Mouse (Mus musculus) forebrain, embryonic 11.5 days (tissue): ENCODE data around the gene Rffl. TPM values are rescaled to one million over a fixed set of nuclear protein-coding genes. Genes with fewer than 3 reads are reported as not detected.

Experiments
- ATAC-seq: fragments of 200-750 bp; cut with Nextera tagmentation; replicated peaks from 2 replicates; pipeline ENCODE4 v1.8.0; 2017; ENCODE audit warnings: moderate TSS enrichment; ENCODE audit not compliant: low FRiP score
- DNase-seq: peaks from one replicate; pipeline ENCODE4 v3.0.0-alpha.2; 2017; ENCODE audit warnings: low spot score
- H3K27ac ChIP-seq: fragments of 300-500 bp; sonication (generic); 2 replicates; pipeline ENCODE4 v1.5.1; 2014; ENCODE audit warnings: low read depth, low read length
- H3K27me3 ChIP-seq: fragments of 300-500 bp; sonication (generic); 2 replicates; pipeline ENCODE4 v1.6.1; 2014; ENCODE audit warnings: mild to moderate bottlenecking, low read length, mixed read lengths; ENCODE audit not compliant: control insufficient read depth, insufficient read depth
- H3K36me3 ChIP-seq: fragments of 300-500 bp; sonication (generic); 2 replicates; pipeline ENCODE4 v1.6.1; 2014; ENCODE audit warnings: mild to moderate bottlenecking, low read length, moderate library complexity, mixed read lengths; ENCODE audit not compliant: control insufficient read depth, insufficient read depth
- H3K4me1 ChIP-seq: fragments of 300-500 bp; sonication (generic); replicated peaks from 2 replicates; pipeline ENCODE4 v1.6.1; 2014; ENCODE audit warnings: low read length, mixed read lengths; ENCODE audit not compliant: control insufficient read depth, insufficient read depth
- H3K4me2 ChIP-seq: fragments of 300-500 bp; sonication (generic); 2 replicates; pipeline ENCODE4 v1.6.1; 2014; ENCODE audit warnings: low read depth, mild to moderate bottlenecking, low read length, moderate library complexity, mixed read lengths; ENCODE audit not compliant: severe bottlenecking
- H3K4me3 ChIP-seq: fragments of 300-500 bp; sonication (generic); 2 replicates; pipeline ENCODE4 v1.5.1; 2014; ENCODE audit warnings: low read depth, low read length
- H3K9ac ChIP-seq: fragments of 300-500 bp; sonication (generic); 2 replicates; pipeline ENCODE4 v1.6.1; 2014; ENCODE audit warnings: low read length
- H3K9me3 ChIP-seq: fragments of 300-500 bp; sonication (generic); 2 replicates; pipeline ENCODE4 v1.6.1; 2016; ENCODE audit warnings: low read length, mixed read lengths; ENCODE audit not compliant: control insufficient read depth
- WGBS: fragments of 180-500 bp; shearing (Covaris S2); extraction: QIAGEN DNeasy Blood & Tissue Kit; methylation state at CpG from one replicate; pipeline ENCODE4 v1.1.7; 2014; 5-methylcytosine and 5-hydroxymethylcytosine counted together
- polyA plus RNA-seq: library from polyadenylated mRNA; unstranded; fragments of >200 nt; fragmentation: Nextera tagmentation; extraction: Ambion mirVana; gene quantifications from 2 replicates; pipeline ENCODE4 v1.2.1, GENCODE M21; 2014

The Rffl gene
- 17.0 and 18.4 TPM in 2 replicates for polyA plus RNA-seq

DNA sequence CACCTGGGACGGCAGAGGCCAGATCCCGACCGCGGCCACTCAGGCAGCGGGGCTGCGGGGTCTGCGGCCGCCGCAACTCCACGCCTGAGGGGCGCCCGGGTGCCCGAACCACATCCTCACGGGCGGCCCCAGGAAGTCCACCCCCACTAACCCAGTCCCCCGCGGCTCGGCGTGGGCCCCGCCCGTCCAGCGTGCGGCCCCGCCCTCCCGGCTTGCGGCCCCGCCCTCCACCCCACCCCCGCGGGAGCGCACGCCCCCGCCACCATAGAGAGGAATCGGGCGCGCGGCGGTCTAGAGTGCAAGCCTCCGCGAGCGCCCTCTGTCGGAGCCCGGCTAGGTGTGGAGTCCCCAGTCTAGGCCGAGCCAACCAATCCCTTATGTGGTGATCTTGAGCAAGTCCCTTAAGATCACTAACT is at the start of gene Rffl:
Gene Rffl, minus strand, starts transcription at position 180 of the 416 bp plus-strand sequence.
- WGBS: under 1% methylated on average over 43 of the region's 43 CpGs
- H3K4me3 ChIP-seq: peak within 1 kb of the TSS; percentile 76
- H3K36me3 ChIP-seq: no peaks in the 10 kb centered on the region
- H3K9me3 ChIP-seq: no peaks in the 10 kb centered on the region
- H3K27me3 ChIP-seq: no peaks in the 10 kb centered on the region
- no peak within 1 kb of the TSS for H3K27ac ChIP-seq
- ATAC-seq (peak; percentile 96), DNase-seq (peak; percentile 98)
- H3K4me2 ChIP-seq: peak within 1 kb of the TSS; percentile 78
- 0 out of 2 replicates have a peak, but pooled peaks cover 1% of the 10 kb centered on the region for H3K4me1 ChIP-seq
- peak within 1 kb of the TSS; percentile 75 for H3K9ac ChIP-seq

DNA sequence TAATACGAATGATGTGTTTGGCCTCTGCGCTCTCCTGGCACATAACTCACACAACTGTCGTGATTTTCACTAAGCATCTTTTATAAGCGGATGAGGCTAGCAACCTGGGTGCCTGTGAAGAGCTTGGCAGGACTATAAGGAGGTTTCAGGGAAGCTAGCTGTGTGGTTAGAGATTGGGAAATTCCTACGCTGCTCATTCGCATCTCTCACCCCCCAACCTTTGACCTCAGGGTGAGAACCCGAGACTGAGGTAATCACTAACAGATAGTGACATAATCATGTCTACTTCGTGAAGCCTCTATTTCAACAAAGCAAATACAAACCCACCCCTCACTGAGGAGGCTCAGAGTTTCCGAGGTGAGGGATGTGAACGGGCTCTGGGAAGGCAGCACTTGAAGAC is 49.8 kb upstream of the Rffl start:
- H3K9me3 ChIP-seq: no peaks in the 10 kb centered on the region
- no peak overlapping the region for H3K4me3 ChIP-seq
- H3K36me3 ChIP-seq: no peaks in the 10 kb centered on the region
- no peak for ATAC-seq
- no peak overlapping the region for H3K27ac ChIP-seq
- no peak overlapping the region for H3K4me2 ChIP-seq
- no peak for DNase-seq
- H3K9ac ChIP-seq: no peak overlapping the region
- no peaks in the 10 kb centered on the region for H3K4me1 ChIP-seq
- no peaks in the 10 kb centered on the region for H3K27me3 ChIP-seq
- 74% methylated on average over 10 of the region's 10 CpGs for WGBS

DNA sequence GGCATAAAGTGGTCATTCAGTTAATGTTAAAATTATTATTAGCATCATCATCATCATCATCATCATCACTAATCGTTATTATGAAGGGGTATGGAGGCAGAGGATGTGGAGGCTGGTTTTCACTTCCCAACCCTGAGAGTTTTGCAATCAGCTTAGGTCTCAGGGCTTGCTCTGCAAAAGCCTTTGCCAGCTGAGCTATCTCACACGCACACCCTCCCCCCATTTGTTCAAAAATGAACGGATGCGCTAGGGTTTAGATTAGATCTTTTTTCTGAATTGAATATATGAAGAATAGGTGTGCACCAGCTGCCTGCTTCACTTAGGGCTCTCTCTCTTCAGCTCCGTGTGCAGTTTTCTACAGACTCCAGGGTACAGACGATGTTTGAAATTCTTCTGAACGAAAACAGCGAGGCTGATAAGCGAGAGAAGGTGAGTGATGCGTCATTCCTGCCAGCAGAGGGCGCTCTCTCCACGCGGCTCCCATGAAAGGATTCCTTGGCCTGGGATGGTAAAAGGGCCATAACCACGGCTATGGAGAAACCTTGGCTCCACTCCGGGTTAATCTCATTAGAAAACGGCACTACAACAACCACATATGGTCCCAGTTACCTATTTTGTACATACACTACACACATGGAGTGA is 43.8 kb upstream of the Rffl start:
- no peaks in the 10 kb centered on the region for H3K4me1 ChIP-seq
- no peak overlapping the region for H3K27ac ChIP-seq
- H3K9me3 ChIP-seq: no peaks in the 10 kb centered on the region
- peak; percentile 89 for DNase-seq
- WGBS: 9% methylated on average over 16 of the region's 16 CpGs
- H3K36me3 ChIP-seq: no peaks in the 10 kb centered on the region
- H3K4me2 ChIP-seq: peak overlapping the region; percentile 44; the same call in 1 of the 2 replicates
- H3K4me3 ChIP-seq: peak overlapping the region; percentile 9; the same call in 1 of the 2 replicates
- H3K9ac ChIP-seq: no peak overlapping the region
- no peaks in the 10 kb centered on the region for H3K27me3 ChIP-seq
- 0 out of 2 replicates have a peak, but pooled peaks have one; percentile 30 for ATAC-seq

DNA sequence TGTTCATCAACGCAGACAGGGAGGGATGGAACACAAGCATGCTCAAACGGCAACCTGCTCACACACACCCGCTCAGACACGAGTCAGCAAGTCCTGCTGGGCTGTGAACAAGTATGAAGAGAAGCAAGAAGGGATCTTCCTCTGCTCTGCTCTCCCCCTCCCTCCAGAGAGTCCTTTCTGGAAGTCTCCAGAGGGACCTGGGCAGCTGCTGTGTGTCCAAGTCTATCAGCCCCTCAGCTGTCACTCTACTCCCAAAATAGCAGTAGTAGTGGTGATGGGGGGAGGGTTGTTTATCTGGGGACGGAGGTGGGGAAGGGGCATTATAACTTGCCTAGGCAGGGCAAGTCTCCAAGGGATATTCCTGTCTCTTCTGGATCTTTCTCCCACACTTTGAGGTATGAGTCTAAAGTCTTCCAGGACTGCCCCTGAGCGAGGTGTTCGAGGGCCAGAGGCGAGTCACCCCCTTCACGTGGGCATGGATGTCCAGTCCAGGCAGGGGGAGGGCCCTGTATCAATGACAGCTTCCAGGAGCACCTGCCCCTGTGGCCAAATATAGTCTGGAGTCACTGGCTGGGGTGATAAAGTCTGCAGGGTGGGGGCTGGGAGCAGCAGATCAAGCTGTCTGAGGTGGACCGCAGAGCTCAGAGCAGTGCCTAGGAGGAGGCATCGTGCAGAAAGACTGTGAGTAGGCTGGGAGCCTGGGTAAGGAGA is 39.8 kb upstream of the Rffl start:
- no peak overlapping the region for H3K9ac ChIP-seq
- DNase-seq (no peak), ATAC-seq (no peak)
- 83% methylated on average over 11 of the region's 11 CpGs for WGBS
- H3K9me3 ChIP-seq: no peaks in the 10 kb centered on the region
- H3K27me3 ChIP-seq: no peaks in the 10 kb centered on the region
- no peak overlapping the region for H3K4me2 ChIP-seq
- H3K36me3 ChIP-seq: no peaks in the 10 kb centered on the region
- no peak overlapping the region for H3K4me3 ChIP-seq
- H3K27ac ChIP-seq: no peak overlapping the region
- H3K4me1 ChIP-seq: peaks cover 3% of the 10 kb centered on the region; the same call in 1 of the 2 replicates

DNA sequence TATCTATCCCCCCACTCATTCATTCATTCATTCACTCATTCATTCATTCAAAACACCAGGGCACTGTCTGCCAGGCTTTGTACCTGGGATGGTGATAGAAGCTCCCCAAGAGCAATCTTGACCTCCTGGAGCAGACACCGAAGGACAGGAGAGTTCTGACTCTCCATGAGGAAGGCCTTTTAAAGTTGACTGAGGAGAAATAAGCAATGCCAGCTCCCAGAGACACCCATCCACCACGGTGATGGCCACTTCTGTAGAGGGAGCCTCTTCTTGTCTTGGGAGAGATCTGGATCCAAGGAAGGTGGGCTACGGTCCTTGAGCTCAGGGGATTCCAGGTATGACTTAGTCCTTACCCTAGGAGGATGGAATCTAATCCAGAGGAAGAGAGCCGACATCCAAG is 39.2 kb upstream of the Rffl start, which contains the start of gene Unc45b:
Gene Unc45b, plus strand, starts transcription at position 301 of the 400 bp plus-strand sequence.
- Histone ChIP-seq H3K4me3 (no peak within 1 kb of the TSS), H3K9me3 (no peaks in the 10 kb centered on the region), H3K9ac (no peak within 1 kb of the TSS), H3K27ac (no peak within 1 kb of the TSS), H3K36me3 (no peaks in the 10 kb centered on the region), H3K4me2 (no peak within 1 kb of the TSS), H3K27me3 (no peaks in the 10 kb centered on the region), H3K4me1 (peaks cover 3% of the 10 kb centered on the region; the same call in 1 of the 2 replicates)
- no peak for ATAC-seq
- WGBS: 90% methylated on average over 4 of the region's 4 CpGs
- no peak for DNase-seq

DNA sequence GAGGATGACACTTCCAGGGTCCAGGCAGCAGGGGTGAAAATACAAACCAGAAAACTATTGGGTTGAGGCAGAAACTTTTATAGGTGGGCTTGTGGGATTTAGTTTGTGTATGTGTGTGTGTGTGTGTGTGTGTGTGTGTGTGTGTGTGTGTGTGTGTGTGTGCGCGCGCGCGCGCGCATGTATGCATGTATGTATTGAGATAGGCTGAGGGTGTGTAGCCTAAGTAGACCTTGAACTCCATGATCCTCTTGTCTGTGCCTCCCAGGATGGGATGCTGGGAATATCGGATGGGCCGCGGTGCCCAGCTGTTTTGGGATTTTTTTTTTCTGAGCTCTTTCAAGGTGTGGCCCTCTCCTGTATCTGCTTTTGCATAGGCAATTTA is 37.6 kb upstream of the Rffl start:
- Histone ChIP-seq H3K4me1 (peaks cover 3% of the 10 kb centered on the region; the same call in 1 of the 2 replicates), H3K4me2 (peak overlapping the region; percentile 87; the same call in 1 of the 2 replicates), H3K9ac (peak overlapping the region; percentile 78; the same call in 1 of the 2 replicates), H3K27me3 (no peaks in the 10 kb centered on the region), H3K4me3 (peak overlapping the region; percentile 78), H3K9me3 (no peaks in the 10 kb centered on the region), H3K36me3 (peaks cover 4% of the 10 kb centered on the region; the same call in 1 of the 2 replicates), H3K27ac (no peak overlapping the region)
- ATAC-seq (0 out of 2 replicates have a peak, but pooled peaks have one; percentile 16), DNase-seq (no peak)
- 52% methylated on average over 10 of the region's 10 CpGs for WGBS

DNA sequence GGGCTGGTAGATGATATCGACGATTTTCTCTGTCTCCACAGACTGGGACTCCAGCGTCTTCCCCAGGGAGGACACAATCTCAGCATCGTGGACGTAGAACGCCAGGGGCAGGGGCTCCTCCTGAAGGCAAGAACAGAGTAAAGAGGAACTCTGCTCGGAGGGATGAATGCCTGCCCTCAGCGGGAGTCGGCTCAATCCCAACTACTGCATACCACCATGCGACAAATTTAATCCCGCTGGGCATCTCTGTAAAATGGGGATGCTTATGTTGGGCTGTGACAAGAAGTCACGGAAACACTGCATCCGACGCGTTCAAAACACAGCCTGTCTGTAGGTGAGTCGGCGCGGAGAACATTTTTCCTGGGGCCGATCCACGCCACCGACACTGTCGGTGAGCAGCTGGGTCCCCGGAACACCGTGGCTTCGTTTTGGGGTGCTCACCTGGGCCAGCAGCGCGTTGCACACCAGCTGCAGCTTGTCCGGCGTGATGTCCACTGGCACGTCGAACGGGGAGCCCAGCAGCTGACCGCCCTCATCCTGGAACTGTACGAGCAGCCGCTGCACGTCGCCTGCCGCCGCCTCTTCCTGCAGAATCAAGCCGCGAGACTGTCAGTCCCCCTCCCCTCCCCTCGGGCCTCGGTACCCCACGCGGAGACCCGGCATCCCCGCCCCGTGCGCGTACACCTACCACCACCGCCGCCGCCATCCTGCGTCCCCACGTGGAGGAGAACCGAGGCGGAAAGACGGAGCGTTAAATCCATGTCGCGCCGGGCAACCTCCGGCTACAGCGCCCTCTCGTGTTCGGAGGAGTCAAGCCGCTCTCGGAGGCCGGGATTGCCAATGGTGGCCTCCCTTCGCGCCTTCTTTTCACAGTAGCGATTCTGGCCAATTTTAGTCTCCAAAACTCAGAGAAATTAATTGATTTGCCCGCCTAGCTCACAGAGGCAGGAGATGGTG is 36.9 kb upstream of the Rffl start, which contains the start of gene Nle1:
Gene Nle1, minus strand, starts transcription at position 761 of the 957 bp plus-strand sequence.
- Histone ChIP-seq H3K9me3 (no peaks in the 10 kb centered on the region), H3K4me3 (peak within 1 kb of the TSS; percentile 78), H3K9ac (peak within 1 kb of the TSS; percentile 78), H3K36me3 (peaks cover 7% of the 10 kb centered on the region; the same call in 1 of the 2 replicates), H3K4me1 (peaks cover 3% of the 10 kb centered on the region; the same call in 1 of the 2 replicates), H3K27ac (no peak within 1 kb of the TSS), H3K4me2 (peak within 1 kb of the TSS; percentile 87), H3K27me3 (no peaks in the 10 kb centered on the region)
- ATAC-seq (peak; percentile 75), DNase-seq (peak; percentile 97)
- 2% methylated on average over 72 of the region's 73 CpGs for WGBS

DNA sequence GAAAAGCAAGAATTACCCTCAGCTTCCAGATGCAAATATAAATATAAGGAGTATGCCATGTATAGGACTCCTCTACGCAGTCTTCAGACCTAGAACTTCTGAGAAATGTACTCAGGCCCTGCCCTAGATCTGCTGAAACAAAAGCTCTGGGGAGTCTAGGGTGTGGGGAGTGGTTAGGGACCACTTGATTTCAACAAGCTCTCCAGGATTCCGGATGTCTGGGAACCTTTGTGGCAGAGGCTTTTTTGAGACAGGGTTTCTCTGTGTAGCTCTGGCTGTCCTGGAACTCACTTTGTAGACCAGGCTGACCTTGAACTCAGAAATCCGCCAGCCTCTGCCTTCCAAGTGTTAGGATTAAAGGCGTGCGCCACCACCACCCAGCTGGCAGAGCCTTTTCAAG is 34.8 kb upstream of the Rffl start:
- Histone ChIP-seq H3K4me2 (no peak overlapping the region), H3K36me3 (peaks cover 7% of the 10 kb centered on the region; the same call in 1 of the 2 replicates), H3K27ac (no peak overlapping the region), H3K27me3 (no peaks in the 10 kb centered on the region), H3K9ac (no peak overlapping the region), H3K4me1 (peaks cover 3% of the 10 kb centered on the region; the same call in 1 of the 2 replicates), H3K4me3 (no peak overlapping the region), H3K9me3 (no peaks in the 10 kb centered on the region)
- ATAC-seq (no peak), DNase-seq (no peak)
- 90% methylated on average over 5 of the region's 5 CpGs for WGBS
